Mouse (Mus musculus): Measurements from ENCODE around the gene Id2.

GRCm38 (mm10) chr12:25120753-25121152 lies 23.8 kb upstream of the Id2 start:
- TF ChIP-seq ZC3H11A (IDR thresholded peaks at IDR 0.05; ENCODE audit: borderline replicate concordance, low read depth, low read length) (no peak), MAFK (IDR thresholded peaks at IDR 0.05; ENCODE audit: insufficient read depth, low read depth, low read length) (no peak), HCFC1 (IDR thresholded peaks at IDR 0.05; ENCODE audit: borderline replicate concordance, insufficient read depth, low read length) (no peak)
